Mouse (Mus musculus): ENCODE results near the gene Prdx2. TPM values are rescaled to one million over a fixed set of nuclear protein-coding genes. Genes with fewer than 3 reads are reported as not detected.
A peak's percentile ranks its signal among the peaks of the same experiment; 100 is the strongest.

The Prdx2 gene
- total RNA-seq, 2 experiments from 2014 or later, result 151 to 245 TPM

GRCm38 (mm10) chr8:84996978-84997377, 27.6 kb downstream of the Prdx2 start:
- DNase-seq, result peak; percentile 12
- Histone ChIP-seq H3K27ac (no peak overlapping the region), H3K4me3 (no peak overlapping the region)
- intact Hi-C loops (cut with DNase I), result no loop called here
- TF ChIP-seq CTCF (IDR thresholded peaks at IDR 0.05), result no peak

- intact Hi-C loops (cut with DNase I), result no loop called here
- Histone ChIP-seq H3K27ac (peak overlapping the region; percentile 39; the same call in 1 of the 2 replicates), H3K4me3 (peak overlapping the region; percentile 47)
- DNase-seq, result peak; percentile 94
- TF ChIP-seq CTCF (IDR thresholded peaks at IDR 0.05), result peak; percentile 97
Measured at GRCm38 (mm10) chr8:84997649-84998295, 28.4 kb downstream of the Prdx2 start.

GRCm38 (mm10) chr8:85007686-85008085, 38.3 kb downstream of the Prdx2 start:
- intact Hi-C loops (cut with DNase I), result no loop called here
- TF ChIP-seq CTCF (IDR thresholded peaks at IDR 0.05), result peak; percentile 56
- H3K4me3 ChIP-seq, result no peak overlapping the region
- no peak overlapping the region for H3K27ac ChIP-seq
- DNase-seq, result peak; percentile 45

- DNase-seq, result peak; percentile 10
- intact Hi-C loops (cut with DNase I), result no loop called here
- H3K27ac ChIP-seq, result no peak overlapping the region
- TF ChIP-seq CTCF (IDR thresholded peaks at IDR 0.05), result no peak
- H3K4me3 ChIP-seq, result no peak overlapping the region
Measured at GRCm38 (mm10) chr8:85011242-85011641, 41.9 kb downstream of the Prdx2 start.

GRCm38 (mm10) chr8:85013230-85013840, 43.9 kb downstream of the Prdx2 start:
- peak; percentile 72 for DNase-seq
- no peak overlapping the region for H3K27ac ChIP-seq
- peak; percentile 62 for TF ChIP-seq CTCF (IDR thresholded peaks at IDR 0.05)
- intact Hi-C loops (cut with DNase I), result no loop called here
- H3K4me3 ChIP-seq, result peak overlapping the region; percentile 57

- intact Hi-C loops (cut with DNase I), result no loop called here
- TF ChIP-seq CTCF (IDR thresholded peaks at IDR 0.05), result no peak
- H3K27ac ChIP-seq, result no peak within 1 kb of the TSS
- no peak for DNase-seq
- peak within 1 kb of the TSS; percentile 57 for H3K4me3 ChIP-seq
Measured at GRCm38 (mm10) chr8:85014431-85014830, 45.0 kb downstream of the Prdx2 start, which contains the start of gene Best2. Best2 (minus strand) TSS chr8:85014531.

GRCm38 (mm10) chr8:85016724-85017123, 47.3 kb downstream of the Prdx2 start:
- H3K27ac ChIP-seq, result no peak overlapping the region
- intact Hi-C loops (cut with DNase I), result no loop called here
- no peak for DNase-seq
- TF ChIP-seq CTCF (IDR thresholded peaks at IDR 0.05), result no peak
- H3K4me3 ChIP-seq, result no peak overlapping the region

- intact Hi-C loops (cut with DNase I), result no loop called here
- no peak overlapping the region for H3K4me3 ChIP-seq
- no peak for TF ChIP-seq CTCF (IDR thresholded peaks at IDR 0.05)
- DNase-seq, result no peak
- H3K27ac ChIP-seq, result no peak overlapping the region
Measured at GRCm38 (mm10) chr8:85017209-85017608, 47.8 kb downstream of the Prdx2 start.

GRCm38 (mm10) chr8:85021514-85022055, 52.2 kb downstream of the Prdx2 start:
- DNase-seq, result no peak
- no peak for TF ChIP-seq CTCF (IDR thresholded peaks at IDR 0.05)
- Histone ChIP-seq H3K4me3 (no peak overlapping the region), H3K27ac (no peak overlapping the region)
- intact Hi-C loops (cut with DNase I), result no loop called here

GRCm38 (mm10) chr8:85023846-85024245, 54.5 kb downstream of the Prdx2 start:
- no peak for TF ChIP-seq CTCF (IDR thresholded peaks at IDR 0.05)
- intact Hi-C loops (cut with DNase I), result no loop called here
- H3K4me3 ChIP-seq, result peak overlapping the region; percentile 89
- DNase-seq, result no peak
- H3K27ac ChIP-seq, result no peak overlapping the region

Small RNA genes lying within 50 kb of the gene (microRNA-seq; reads per million reads assigned to microRNA genes)
- not detected for gene Gm24197

Other genes starting within 250 kb of the Prdx2 start
- under 1 TPM; 0.36 to 0.78 TPM for gene G430095P16Rik, start 246.6 kb upstream of the Prdx2 start, total RNA-seq (2021)
- gene Nfix, start 169.2 kb upstream of the Prdx2 start, total RNA-seq (2021), result 100 to 1,000 TPM; 465 to 558 TPM
- 10 to 100 TPM; 10.2 to 14.3 TPM for gene Dand5, start 146.8 kb upstream of the Prdx2 start, total RNA-seq (2021)
- gene Gadd45gip1, start 138.1 kb upstream of the Prdx2 start, total RNA-seq (2021), result 10 to 100 TPM; 16.2 to 30.4 TPM
- 100 to 1,000 TPM; 159 to 172 TPM for gene Rad23a, start 128.9 kb upstream of the Prdx2 start, total RNA-seq (2021)
- gene Calr, start 122.7 kb upstream of the Prdx2 start, total RNA-seq (2021), result 100 to 1,000 TPM; 149 to 205 TPM
- gene Farsa, start 112.6 kb upstream of the Prdx2 start, total RNA-seq (2021), result 10 to 100 TPM; 23.8 to 24.9 TPM
- gene Syce2, start 97.5 kb upstream of the Prdx2 start, total RNA-seq (2021), result 1 to 10 TPM; 1.2 to 1.8 TPM
- 10 to 100 TPM; 33.9 to 51.1 TPM for gene Gcdh, start 75.7 kb upstream of the Prdx2 start, total RNA-seq (2021)
- not detected for gene Klf1, start 67.7 kb upstream of the Prdx2 start, total RNA-seq (2021)
- 1 to 10 TPM; 4.0 to 8.4 TPM for gene Dnase2a, start 61.0 kb upstream of the Prdx2 start, total RNA-seq (2021)
- under 1 TPM in 1 of 2 experiments, not detected in 1; 0.17 TPM for gene Mast1, start 32.2 kb upstream of the Prdx2 start, total RNA-seq (2021)
- gene Rtbdn, start 22.6 kb upstream of the Prdx2 start, total RNA-seq (2021), result not detected
- not detected for gene Gm49661, start 154 bp upstream of the Prdx2 start, total RNA-seq (2021)
- 10 to 100 TPM; 22.1 to 25.9 TPM for gene Rnaseh2a, start 180 bp downstream of the Prdx2 start, total RNA-seq (2021)
- gene Junb, start 9.1 kb downstream of the Prdx2 start, total RNA-seq (2021), result 10 to 100 TPM in 1 of 2 experiments, 1 to 10 TPM in 1; 5.7 to 10.1 TPM
- gene Hook2, start 21.0 kb downstream of the Prdx2 start, total RNA-seq (2021), result 1 to 10 TPM; 1.4 to 2.0 TPM
- not detected for gene Best2, start 44.9 kb downstream of the Prdx2 start, total RNA-seq (2021)
- 10 to 100 TPM; 50.6 to 58.0 TPM for gene Asna1, start 55.7 kb downstream of the Prdx2 start, total RNA-seq (2021)
- 10 to 100 TPM; 71.9 to 72.4 TPM for gene Trir, start 57.2 kb downstream of the Prdx2 start, total RNA-seq (2021)
- gene Tnpo2, start 67.3 kb downstream of the Prdx2 start, total RNA-seq (2021), result 10 to 100 TPM; 29.9 to 33.4 TPM
- 1 to 10 TPM; 1.4 to 1.5 TPM for gene Fbxw9, start 90.5 kb downstream of the Prdx2 start, total RNA-seq (2021)
- gene Gm5741, start 98.4 kb downstream of the Prdx2 start, total RNA-seq (2021), result not detected
- 10 to 100 TPM; 27.0 to 28.2 TPM for gene Dhps, start 102.2 kb downstream of the Prdx2 start, total RNA-seq (2021)
- 10 to 100 TPM; 44.2 to 44.9 TPM for gene Wdr83os, start 111.2 kb downstream of the Prdx2 start, total RNA-seq (2021)
- gene Wdr83, start 111.7 kb downstream of the Prdx2 start, total RNA-seq (2021), result 10 to 100 TPM; 16.5 to 17.2 TPM
- 10 to 100 TPM in 1 of 2 experiments, 1 to 10 TPM in 1; 8.1 to 10.3 TPM for gene Man2b1, start 113.7 kb downstream of the Prdx2 start, total RNA-seq (2021)
- gene Zfp791, start 153.5 kb downstream of the Prdx2 start, total RNA-seq (2021), result 1 to 10 TPM in 1 of 2 experiments, under 1 TPM in 1; 0.84 to 1.2 TPM
- gene Cks1brt, start 182.3 kb downstream of the Prdx2 start, total RNA-seq (2021), result not detected